Mouse (Mus musculus) ES-Bruce4 (cell line): ENCODE measurements around the gene Sgip1. TPM values are rescaled to one million over a fixed set of nuclear protein-coding genes. Genes with fewer than 3 reads are reported as not detected.

Source experiments
- H3K27ac ChIP-seq: 2 replicates; pipeline ENCODE4 v1.5.1; 2012; ENCODE audit warnings: low read length, inconsistent platforms; ENCODE audit not compliant: insufficient read depth
- H3K27me3 ChIP-seq: 2 replicates; pipeline ENCODE4 v1.6.1; 2012; ENCODE audit warnings: mild to moderate bottlenecking, low read length, inconsistent platforms; ENCODE audit not compliant: control insufficient read depth, poor library complexity, insufficient read depth, severe bottlenecking
- H3K36me3 ChIP-seq: 2 replicates; pipeline ENCODE4 v1.6.1; 2012; ENCODE audit warnings: inconsistent platforms, mild to moderate bottlenecking, low read length, moderate library complexity; ENCODE audit not compliant: control insufficient read depth, poor library complexity, insufficient read depth, severe bottlenecking
- H3K4me1 ChIP-seq: one replicate; pipeline ENCODE4 v1.8.1; 2011; ENCODE audit warnings: low read length; ENCODE audit not compliant: control insufficient read depth, insufficient read depth
- H3K4me3 ChIP-seq: 2 replicates; pipeline ENCODE4 v1.5.1; 2011; ENCODE audit warnings: low read depth, mild to moderate bottlenecking, low read length
- H3K9ac ChIP-seq: 2 replicates; pipeline ENCODE4 v1.6.1; 2012; ENCODE audit warnings: low read depth, mild to moderate bottlenecking, inconsistent platforms; ENCODE audit not compliant: poor library complexity, severe bottlenecking
- H3K9me3 ChIP-seq: replicated peaks from 2 replicates; pipeline ENCODE4 v1.6.1; 2012; ENCODE audit warnings: mild to moderate bottlenecking, low read length, inconsistent platforms; ENCODE audit not compliant: control insufficient read depth, poor library complexity, insufficient read depth, severe bottlenecking
- CTCF ChIP-seq: IDR thresholded peaks from one replicate; pipeline ENCODE4 v1.8.1; 2011; ENCODE audit warnings: low read depth, low read length
- EP300 ChIP-seq: IDR thresholded peaks from 2 replicates; pipeline ENCODE4 v1.6.1; 2011; ENCODE audit warnings: low read depth, low read length; ENCODE audit not compliant: insufficient read depth
- POLR2A ChIP-seq: IDR thresholded peaks from one replicate; pipeline ENCODE4 v1.8.1; 2011; ENCODE audit warnings: low read length; ENCODE audit not compliant: insufficient read depth
- polyA plus RNA-seq: library from polyadenylated mRNA; stranded (reverse); fragments of >200 nt; gene quantifications from 2 replicates; pipeline ENCODE4 v1.2.4, GENCODE M21; 2011; ENCODE audit warnings: low read depth; ENCODE audit not compliant: missing spikeins, insufficient read depth, insufficient read length

The Sgip1 gene
- polyA plus RNA-seq, 1 experiment = 2.9 TPM

GRCm38 (mm10) chr4:102834710-102835109, 93.6 kb downstream of the Sgip1 start:
- no peaks in the 10 kb centered on the region for H3K9me3 ChIP-seq
- no peaks in the 10 kb centered on the region for H3K4me1 ChIP-seq
- no peak overlapping the region for H3K27ac ChIP-seq
- H3K4me3 ChIP-seq = no peak overlapping the region
- no peaks in the 10 kb centered on the region for H3K36me3 ChIP-seq
- no peaks in the 10 kb centered on the region for H3K27me3 ChIP-seq
- TF ChIP-seq POLR2A = no peak
- no peak for TF ChIP-seq EP300
- TF ChIP-seq CTCF = no peak
- H3K9ac ChIP-seq = no peak overlapping the region

GRCm38 (mm10) chr4:102840062-102840798, 99.1 kb downstream of the Sgip1 start:
- Histone ChIP-seq H3K27ac (no peak overlapping the region), H3K36me3 (no peaks in the 10 kb centered on the region), H3K4me1 (no peaks in the 10 kb centered on the region), H3K9ac (no peak overlapping the region), H3K4me3 (no peak overlapping the region), H3K27me3 (no peaks in the 10 kb centered on the region), H3K9me3 (no peaks in the 10 kb centered on the region)
- no peak for TF ChIP-seq CTCF
- TF ChIP-seq EP300 = no peak
- TF ChIP-seq POLR2A = no peak

GRCm38 (mm10) chr4:102840956-102841729, 100.0 kb downstream of the Sgip1 start:
- no peak overlapping the region for H3K27ac ChIP-seq
- no peak overlapping the region for H3K9ac ChIP-seq
- no peaks in the 10 kb centered on the region for H3K4me1 ChIP-seq
- no peaks in the 10 kb centered on the region for H3K27me3 ChIP-seq
- TF ChIP-seq EP300 = no peak
- TF ChIP-seq POLR2A = no peak
- no peak for TF ChIP-seq CTCF
- no peaks in the 10 kb centered on the region for H3K9me3 ChIP-seq
- no peaks in the 10 kb centered on the region for H3K36me3 ChIP-seq
- H3K4me3 ChIP-seq = no peak overlapping the region

DNA sequence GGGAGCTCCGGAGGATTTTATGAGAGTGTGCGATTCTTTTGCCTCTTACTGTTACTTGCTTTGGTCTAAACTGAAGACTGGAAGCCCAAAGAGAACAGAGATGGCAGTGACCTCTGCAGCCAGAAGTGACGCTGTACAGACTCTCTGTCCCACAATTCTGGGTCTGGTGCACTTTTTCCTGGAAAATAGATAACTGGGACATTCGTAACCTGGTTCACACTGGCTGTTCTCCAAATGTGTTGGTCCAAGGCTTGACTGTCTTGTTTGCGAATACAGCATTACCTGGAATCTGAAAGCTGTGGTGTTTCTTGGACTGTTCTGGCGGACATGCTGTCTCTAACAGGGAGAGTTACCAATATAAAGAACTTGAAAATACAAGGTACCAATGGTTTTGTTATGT, 109.4 kb downstream of the Sgip1 start:
- TF ChIP-seq CTCF (no peak), EP300 (no peak), POLR2A (no peak)
- H3K4me3 ChIP-seq = no peak overlapping the region
- H3K9ac ChIP-seq = no peak overlapping the region
- H3K9me3 ChIP-seq = no peaks in the 10 kb centered on the region
- H3K36me3 ChIP-seq = no peaks in the 10 kb centered on the region
- H3K4me1 ChIP-seq = no peaks in the 10 kb centered on the region
- no peak overlapping the region for H3K27ac ChIP-seq
- no peaks in the 10 kb centered on the region for H3K27me3 ChIP-seq

GRCm38 (mm10) chr4:102851161-102851560, 110.1 kb downstream of the Sgip1 start:
- Histone ChIP-seq H3K4me3 (no peak overlapping the region), H3K36me3 (no peaks in the 10 kb centered on the region), H3K9ac (no peak overlapping the region), H3K9me3 (no peaks in the 10 kb centered on the region), H3K27ac (no peak overlapping the region), H3K27me3 (no peaks in the 10 kb centered on the region), H3K4me1 (no peaks in the 10 kb centered on the region)
- TF ChIP-seq EP300 = no peak
- TF ChIP-seq CTCF = no peak
- TF ChIP-seq POLR2A = no peak

GRCm38 (mm10) chr4:102852290-102852689, 111.2 kb downstream of the Sgip1 start:
- no peaks in the 10 kb centered on the region for H3K9me3 ChIP-seq
- no peak overlapping the region for H3K4me3 ChIP-seq
- H3K4me1 ChIP-seq = no peaks in the 10 kb centered on the region
- no peak overlapping the region for H3K27ac ChIP-seq
- H3K27me3 ChIP-seq = no peaks in the 10 kb centered on the region
- H3K9ac ChIP-seq = no peak overlapping the region
- no peaks in the 10 kb centered on the region for H3K36me3 ChIP-seq
- no peak for TF ChIP-seq EP300
- no peak for TF ChIP-seq CTCF
- TF ChIP-seq POLR2A = no peak
